Mouse (Mus musculus): ENCODE data around the gene Dll3.

Dll3 gene

GRCm38 (mm10) chr7:28306216-28306615 lies 4.2 kb upstream of the Dll3 start:
- peak; percentile 77 for DNase-seq

DNA sequence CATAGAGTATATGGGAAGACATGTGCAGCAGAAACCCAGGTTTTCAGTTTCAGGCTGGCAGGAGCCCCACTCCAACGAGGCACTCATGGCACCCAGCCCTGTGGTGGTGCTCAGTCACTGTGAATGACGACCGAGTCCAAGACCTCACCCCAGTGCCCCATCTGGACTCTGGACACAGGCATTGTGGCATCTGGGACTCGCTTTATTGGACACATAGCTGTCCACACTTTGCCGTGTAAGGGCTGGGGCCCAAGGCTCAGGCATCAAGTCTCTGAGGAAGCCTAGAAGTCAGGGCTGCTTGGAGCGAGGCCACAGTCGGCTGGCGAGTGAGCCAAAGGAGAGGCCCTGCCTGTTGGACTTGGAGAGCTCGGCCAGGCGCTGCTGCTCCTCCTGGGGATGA lies 3.6 kb upstream of the Dll3 start:
- peak; percentile 74 for DNase-seq

GRCm38 (mm10) chr7:28298837-28299625 lies 3.0 kb downstream of the Dll3 start:
- DNase-seq = no peak

- peak; percentile 43 for DNase-seq
Measured at GRCm38 (mm10) chr7:28294481-28294880, 7.6 kb downstream of the Dll3 start.

DNA sequence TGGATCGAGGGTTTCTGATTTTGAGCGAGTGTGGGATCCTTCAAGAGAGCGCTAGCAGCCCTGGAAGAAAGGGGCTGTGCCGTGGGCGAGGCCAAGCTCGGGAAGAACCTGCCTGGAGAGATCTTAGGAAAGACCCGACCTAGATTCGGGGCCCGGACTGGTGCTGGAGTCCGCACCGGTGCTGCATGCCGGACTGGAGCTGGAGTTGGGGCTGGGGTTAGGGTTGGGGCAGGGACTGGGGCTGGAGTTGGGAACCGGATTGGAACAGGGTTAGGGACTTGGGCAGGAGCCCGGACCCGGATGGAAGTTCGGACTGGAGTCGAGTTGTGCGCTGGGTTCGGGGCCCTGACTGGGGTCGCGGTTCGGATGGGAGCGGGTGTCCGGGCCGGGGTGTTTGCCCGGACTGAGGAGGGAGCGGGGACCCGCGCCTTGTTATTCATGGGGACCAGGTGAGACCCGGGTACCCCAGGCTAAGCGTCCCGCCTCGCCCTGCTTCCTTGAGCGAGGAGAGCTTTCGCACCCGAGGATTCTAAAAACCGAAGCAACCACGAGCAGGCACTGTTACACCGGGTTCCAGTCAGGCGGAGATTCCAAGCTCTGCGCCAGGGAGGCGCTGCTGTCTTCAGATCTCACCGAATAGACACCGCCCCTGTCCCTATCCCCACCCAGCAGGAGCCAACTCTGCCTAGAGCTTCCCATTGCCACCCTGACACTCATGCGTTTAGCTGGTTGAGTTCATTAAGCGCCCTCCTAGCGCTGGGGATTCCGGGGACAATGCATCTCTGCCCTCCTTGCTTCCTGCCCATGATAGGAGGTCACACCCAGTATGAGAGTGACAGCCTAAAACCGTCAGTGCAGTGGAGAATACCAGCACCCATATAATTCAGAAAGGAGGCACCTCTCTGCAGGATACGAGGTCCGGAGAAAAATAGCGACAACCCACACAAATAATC lies 11.1 kb downstream of the Dll3 start, which contains the start of gene Selenov:
Gene Selenov (minus strand): TSS at position 549 of the 953 bp plus-strand sequence.
- no peak for DNase-seq

- DNase-seq = no peak
Measured at GRCm38 (mm10) chr7:28290165-28290564, 11.9 kb downstream of the Dll3 start.

DNA sequence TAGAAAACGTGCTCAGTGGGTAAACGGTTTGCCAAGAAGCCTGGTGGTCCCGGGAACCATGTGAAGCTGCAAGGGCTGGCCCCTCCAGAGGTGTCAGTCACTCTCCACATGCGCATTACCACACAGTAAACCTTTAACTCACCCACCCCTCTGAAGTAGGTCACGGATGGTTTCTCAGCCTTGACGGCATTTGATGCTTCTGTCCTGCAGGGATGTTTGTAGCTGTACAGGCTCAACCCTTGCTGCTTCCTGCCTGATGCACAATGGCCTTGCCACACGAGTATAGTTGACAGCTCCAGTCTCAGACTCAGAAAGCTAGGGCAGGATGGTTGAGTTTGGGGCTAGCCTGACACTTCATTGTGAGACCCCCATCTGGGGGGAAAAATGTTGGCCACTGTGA lies 21.4 kb downstream of the Dll3 start:
- DNase-seq = no peak

- DNase-seq = no peak
Measured at GRCm38 (mm10) chr7:28278279-28278652, 23.8 kb downstream of the Dll3 start.

DNA sequence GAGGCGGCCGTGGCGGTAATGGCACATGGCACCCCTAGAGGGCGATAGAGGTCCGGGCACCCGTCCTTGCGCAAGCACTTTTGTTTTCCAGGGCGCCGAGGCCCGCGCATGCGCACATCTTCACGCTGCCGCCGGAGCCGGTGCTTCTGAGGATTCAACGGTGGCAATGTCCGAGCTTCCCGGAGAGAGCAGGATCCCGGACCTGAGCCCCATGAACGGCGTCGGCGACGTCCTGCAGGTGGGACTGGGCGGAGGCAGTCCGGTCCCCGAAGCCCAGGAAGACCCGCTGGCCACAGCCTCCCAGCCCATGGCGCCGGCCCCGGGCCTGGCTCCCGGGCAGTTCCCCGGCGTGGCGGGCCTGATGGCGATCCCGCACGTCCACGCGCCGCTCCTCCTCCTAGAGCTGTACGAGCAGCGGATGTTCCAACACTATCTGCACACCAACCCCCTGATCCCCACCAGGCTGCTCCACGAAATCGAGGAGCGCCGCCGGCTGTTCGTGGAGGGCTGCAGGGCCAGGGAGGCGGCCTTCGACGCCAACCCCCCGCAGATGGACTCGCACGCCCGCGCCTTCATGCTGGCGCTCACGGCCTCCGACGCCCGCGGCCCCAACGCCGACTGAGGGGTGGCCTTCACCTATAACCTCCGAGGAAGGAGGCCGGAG lies 24.3 kb downstream of the Dll3 start, which contains the start of gene Eid2b:
Gene Eid2b (plus strand): TSS at position 125 of the 664 bp plus-strand sequence.
- DNase-seq = peak; percentile 92

GRCm38 (mm10) chr7:28277237-28277614 lies 24.8 kb downstream of the Dll3 start:
- no peak for DNase-seq

DNA sequence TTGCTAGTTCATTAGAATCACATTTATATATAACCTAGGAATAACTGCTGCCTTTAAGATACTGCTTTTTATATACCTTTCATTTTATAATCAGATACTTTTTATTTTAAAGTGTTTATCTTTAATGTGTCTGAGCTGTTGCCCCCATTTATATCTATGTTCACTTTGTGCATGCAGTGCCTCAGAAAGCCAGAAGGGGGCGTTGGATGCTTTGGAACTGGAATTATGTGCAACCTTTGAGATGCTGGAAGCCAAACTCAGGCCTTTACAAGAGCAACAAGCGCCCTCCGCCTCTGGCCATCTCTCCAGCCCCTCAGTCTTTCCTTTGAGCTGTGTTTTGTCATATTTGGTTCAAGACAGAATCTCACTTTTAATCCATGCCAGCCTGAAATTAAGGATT lies 30.3 kb downstream of the Dll3 start:
- no peak for DNase-seq

GRCm38 (mm10) chr7:28269355-28269754 lies 32.7 kb downstream of the Dll3 start:
- no peak for DNase-seq

DNA sequence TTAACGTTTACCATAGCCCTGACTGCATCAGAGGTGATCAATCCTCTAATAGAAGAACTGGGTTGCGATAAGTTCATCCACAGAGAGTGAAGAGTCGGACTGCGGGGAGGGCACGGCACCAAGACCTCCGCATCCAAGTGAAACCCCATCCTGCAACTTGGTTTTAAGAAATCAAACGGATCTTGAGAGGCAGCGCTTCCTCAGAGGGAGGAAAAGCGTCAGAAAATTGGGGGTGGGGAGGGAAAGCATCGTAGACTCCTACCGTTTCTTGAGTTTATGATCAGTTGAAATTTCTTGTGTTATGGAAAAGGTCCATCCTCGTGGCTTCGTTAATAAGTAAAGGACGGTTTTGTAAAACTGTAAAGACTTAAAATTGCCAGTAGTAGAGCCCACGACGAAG lies 33.5 kb downstream of the Dll3 start:
- no peak for DNase-seq

DNA sequence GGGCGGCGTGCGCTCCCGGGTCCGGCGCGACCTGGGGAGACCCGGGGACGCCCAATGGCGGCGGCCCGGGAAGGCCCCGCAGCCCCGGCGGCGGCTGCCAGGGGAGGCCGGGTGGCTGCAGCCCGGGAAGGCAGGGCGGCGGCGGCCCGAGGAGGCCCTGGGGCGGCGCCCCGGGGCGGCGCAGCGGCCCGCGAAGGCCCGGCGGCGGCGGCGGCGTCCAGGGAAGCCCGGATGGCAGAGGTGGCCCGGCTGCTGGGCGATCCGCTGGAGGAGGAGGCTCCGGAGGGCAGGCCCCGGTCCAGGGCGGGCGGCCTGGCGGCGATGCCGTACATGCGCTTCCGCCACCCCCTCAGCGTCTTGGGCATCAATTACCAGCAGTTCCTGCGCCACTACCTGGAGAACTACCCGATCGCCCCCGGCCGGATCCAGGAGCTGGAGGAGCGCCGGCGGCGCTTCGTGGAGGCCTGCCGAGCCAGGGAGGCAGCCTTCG lies 34.0 kb downstream of the Dll3 start:
- peak; percentile 42 for DNase-seq

GRCm38 (mm10) chr7:28267129-28268041 lies 34.7 kb downstream of the Dll3 start, which contains the start of gene Eid2:
TSS of gene Eid2 (plus strand) at chr7:28267881.
- DNase-seq = peak; percentile 66

DNA sequence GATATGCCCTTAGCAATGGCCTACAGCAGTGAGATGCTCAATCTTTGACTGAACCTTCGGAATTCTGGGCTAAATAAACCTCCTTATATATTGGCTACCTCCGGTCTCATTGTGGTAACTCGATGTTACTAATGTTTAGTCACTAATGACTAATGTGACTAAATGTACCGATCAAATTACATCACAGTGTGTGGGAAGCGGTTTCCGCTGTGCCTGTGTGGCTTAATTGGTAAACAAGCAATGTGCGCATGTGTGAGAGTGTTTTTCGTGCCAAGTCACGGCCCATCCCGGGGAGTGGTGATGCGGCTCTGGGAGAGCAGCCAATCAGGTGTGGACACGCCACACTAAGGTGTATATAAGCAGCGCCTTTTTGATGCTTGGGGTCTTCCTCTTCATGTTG lies 36.6 kb downstream of the Dll3 start:
- DNase-seq = no peak

DNA sequence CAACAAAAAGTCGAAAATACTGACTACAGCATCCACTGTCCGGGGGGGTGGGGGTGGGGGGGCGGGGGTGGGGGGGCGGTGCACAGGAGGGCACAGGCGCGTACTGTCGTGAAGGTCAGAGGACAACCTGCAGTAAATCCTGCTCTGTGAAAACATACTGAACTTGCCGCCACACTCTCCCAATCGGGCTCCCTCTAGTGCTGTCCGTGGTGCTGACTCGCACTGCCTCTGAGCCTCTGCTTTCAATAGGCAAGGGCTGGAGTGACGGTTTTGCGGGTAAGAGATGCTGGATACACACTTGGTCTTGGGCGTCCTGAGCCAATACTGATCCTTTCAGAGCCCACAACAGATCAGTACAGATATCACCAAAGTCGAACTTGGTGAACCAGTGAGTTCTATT lies 38.3 kb downstream of the Dll3 start:
- peak; percentile 39 for DNase-seq

DNA sequence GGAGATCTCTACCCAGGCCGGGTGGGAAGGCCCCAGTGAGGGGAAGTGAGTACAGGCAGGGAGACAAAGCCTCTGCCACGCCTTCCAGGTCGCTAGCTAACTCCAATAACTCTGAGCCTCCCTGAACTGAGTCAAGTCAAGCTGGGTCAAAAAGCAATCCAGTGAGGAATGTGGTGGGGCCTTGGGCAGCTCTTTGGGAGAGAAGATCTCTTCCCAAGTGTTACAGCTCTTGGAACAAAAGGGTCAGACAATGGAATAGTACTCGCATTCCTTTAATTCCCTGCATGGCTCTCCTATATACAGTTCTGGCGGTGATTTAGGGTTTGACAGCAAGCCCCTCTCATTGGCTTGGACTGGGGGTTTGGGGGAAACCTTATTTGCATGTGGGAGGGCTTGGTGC lies 39.2 kb downstream of the Dll3 start:
- no peak for DNase-seq

DNA sequence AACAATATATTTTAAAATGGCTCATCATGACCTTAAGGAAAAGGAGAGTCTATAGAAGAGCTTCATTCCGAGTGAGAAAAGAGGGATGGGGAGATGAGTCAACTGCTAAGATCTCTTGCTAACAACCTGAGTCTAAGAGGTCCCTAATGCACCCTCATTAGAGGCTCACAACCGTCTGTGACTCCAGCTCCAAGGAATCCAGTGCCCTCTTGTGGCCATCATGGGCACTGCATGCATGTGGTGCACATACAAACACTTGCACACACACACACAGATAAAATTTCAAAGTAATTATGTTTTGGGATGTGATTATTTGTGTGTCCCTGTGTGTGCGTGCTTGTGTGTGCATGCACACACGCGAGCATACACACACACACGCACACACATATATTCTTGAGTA lies 46.6 kb downstream of the Dll3 start:
- DNase-seq = no peak

- DNase-seq = no peak
Measured at GRCm38 (mm10) chr7:28254591-28254990, 47.4 kb downstream of the Dll3 start.

- no peak for DNase-seq
Measured at GRCm38 (mm10) chr7:28251976-28252375, 50.1 kb downstream of the Dll3 start.

DNA sequence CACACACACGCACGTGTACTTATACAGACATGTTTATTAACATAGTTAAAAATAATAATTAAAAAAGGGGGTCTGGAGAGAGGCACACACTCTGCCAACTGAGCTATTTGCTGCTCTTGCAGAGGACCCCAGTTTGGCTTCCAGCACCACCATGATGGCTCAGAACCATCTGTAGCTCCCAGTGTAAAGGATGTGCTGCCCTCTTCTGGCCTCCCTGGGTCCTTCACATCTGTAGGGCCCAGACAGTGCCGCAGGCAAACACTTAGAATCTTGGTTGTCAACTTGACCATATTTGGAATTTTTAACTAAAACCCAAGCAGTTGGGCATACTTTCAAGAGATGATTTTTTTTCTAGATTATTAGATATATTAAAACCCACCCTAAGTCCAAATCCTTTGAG lies 53.1 kb downstream of the Dll3 start:
- no peak for DNase-seq
